Mouse (Mus musculus): ENCODE results near the gene Mitf. TPM values are rescaled to one million over a fixed set of nuclear protein-coding genes. Genes with fewer than 3 reads are reported as not detected.

Mitf gene
- polyA plus RNA-seq, 2 experiments from 2014 or later: 0.28 to 0.79 TPM

DNA sequence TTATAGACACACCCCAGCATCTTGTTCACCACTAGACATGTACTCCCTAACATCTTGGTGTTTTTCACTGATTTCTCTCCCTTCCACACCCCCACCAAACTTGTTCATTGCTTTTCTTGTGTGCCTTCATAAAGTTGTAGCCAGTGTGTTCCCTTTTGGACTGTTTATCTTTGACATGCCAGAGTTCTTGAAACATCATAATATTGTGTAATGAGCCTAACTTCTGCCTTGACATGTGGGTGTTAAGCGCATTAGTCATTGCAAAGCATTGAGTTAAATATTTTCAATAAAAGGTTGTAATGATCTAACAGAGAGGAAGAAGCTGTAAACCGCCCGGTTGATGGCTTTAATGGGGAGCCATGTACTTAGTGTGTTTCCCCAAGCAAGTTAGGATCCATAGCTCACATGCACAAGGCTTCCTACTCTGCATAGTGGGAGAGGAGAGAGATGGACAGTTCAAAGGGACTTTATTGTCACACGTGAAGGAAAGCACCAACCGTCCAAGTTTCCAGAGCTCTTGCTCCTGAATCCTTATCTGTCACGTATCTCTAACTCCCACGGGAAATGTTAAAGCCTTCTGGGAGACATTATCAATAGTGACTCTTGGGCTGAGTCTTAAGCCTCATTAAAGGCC lies 19.9 kb downstream of the Mitf start:
- ATAC-seq: no peak

DNA sequence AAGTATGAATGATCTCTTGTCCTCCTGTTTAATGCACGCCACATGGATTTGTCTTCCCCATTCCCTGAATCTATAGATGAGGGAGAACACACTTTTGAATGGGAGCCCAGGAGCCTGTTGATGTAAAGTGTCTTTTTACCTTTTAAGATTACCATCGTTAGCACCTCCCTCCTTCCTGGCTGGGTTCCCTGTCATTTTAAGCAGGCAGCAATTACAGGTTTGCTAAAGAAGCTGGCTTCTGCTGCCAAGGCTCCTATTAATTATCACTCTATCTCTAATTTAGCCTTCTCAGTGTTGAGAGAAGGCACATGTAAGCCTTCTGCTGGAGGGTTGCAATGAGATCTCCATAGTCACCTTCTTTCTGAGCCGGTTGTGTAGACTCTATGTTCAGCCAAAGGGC lies 21.2 kb downstream of the Mitf start:
- ATAC-seq: no peak

DNA sequence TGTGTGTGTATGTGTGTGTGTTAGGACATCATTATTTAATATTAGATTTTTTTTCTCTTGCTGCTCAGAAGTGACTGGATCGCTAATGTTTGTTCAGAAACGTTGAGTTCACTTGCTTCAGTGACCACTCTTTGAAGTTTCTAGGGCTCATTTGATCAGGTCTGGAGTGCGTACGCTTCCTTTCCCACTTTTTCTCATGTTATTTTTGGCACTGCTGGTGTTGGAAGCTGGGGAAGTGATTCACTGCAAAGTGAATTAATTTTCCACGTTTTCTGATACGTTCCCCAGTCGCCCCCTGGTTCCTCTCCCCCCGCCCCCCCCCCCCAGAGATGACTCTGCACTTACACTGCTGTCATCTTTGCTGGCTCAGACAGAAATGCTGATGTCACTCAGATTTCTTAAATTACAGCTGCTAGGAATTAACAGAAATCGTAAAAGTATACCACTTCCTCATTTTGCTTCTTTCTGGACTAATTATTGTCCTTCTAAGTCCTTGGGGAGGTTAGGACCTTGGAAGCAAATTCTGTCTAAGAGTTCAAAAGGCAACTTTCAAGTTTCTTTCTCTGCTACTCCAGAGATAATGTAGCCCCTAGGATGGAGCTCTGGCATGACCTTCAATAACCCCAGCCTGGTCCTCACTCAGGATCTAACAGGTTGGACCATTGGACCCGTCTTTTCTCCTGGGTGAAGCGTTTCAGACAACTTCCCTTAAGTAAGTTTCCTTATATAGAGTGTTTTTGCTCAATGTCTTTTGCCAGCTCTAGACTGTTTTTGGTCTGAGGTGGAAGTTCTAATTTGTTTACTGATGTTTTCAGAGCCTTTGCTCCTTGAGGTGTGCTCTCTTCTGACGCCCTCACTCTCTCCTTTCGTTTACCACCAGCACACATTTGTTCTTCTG lies 22.2 kb downstream of the Mitf start:
- ATAC-seq: no peak

DNA sequence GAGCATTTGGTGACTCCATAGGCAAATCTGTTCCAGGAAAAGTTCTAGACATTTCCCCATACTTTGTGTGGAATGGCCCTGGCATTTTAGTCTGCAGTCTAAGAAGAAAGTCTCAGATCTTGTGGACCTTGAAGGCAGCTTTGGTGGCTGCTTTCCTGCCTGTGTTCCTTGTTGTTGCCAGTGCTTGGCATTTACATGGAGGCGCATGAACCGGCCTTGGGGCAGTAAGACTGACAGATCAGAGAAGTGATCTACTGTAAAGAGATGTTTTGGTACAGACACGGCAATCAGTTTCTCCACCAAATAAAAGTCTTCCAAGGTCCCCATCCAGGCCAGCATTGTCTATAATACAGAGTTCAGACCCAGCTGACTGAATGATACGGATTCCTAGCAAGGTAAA lies 25.6 kb downstream of the Mitf start:
- ATAC-seq: no peak

DNA sequence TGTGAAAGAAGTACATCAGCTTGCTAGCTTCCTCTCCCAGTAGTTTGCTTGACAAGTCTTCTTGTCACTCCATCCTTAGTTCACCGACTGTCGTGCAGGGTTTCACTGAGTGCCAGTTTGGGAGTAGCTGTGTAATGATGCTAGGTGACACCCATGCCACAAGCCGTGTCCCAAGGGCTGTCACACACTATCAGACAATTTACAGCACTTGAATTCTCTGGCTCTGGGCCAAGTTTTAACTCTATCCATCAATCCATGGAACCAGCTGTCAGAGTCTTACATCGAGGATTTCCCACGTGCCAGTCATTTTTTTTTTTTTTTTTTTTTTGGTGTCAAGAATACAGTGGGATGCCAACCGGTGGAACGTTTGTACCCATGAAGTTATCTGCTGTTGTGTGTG lies 29.3 kb downstream of the Mitf start:
- no peak for ATAC-seq

DNA sequence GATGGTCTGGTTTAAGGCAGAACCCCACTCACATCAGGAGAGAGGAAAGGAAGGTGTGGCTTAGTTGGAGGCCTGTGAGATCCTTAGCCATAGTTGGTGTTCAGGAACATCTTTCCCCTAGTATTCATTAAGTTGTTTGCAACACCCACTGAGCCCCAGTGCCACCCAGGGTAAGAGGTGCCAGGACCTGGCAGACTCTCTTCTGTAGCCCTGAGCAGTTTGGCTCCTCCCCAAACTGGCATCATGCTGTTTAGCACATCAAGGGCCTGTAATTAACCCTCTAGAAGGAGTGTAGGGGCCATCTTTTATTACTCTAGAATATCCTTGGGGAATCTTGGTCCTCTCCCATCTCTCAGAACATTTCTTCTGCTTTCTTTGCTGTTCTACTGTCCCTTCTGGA lies 30.9 kb downstream of the Mitf start:
- ATAC-seq: no peak

DNA sequence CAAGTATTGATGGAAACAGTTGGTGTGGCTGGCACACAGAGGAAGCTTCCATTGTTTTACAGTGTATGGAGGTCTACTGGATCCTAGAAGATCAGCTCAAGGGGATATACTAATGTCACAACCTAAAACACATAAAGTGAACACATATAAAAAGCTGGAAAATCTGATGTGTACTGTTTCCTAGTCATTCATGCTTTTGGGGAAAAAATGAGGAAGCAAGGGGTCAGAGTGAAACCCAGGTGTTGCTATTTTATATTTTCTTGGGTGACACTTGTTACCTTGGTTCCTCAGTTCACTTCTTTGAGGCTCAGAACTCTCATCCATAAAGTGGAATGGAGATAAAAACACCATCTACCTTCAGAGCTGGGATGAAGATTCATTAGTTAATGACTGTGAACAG lies 32.7 kb downstream of the Mitf start:
- ATAC-seq: no peak

DNA sequence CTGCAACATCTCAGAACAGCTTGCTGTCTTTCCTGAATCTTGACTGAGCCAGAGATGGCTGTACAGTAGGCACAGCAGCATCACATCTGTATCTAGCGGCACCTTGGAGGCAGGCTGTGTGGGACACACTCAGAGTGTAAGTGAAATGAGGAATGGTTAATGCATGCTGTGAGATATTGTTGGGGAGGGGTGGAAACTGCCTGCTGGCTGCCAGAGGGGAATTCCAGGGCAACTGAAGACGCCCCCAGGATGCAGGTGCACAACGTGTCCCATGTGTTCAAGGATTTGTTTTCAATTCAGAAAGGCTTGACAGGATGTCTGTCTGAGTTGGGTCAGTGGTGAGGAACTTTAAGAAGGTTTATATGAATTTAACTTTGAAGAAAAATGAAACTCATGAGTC lies 37.3 kb downstream of the Mitf start:
- no peak for ATAC-seq

DNA sequence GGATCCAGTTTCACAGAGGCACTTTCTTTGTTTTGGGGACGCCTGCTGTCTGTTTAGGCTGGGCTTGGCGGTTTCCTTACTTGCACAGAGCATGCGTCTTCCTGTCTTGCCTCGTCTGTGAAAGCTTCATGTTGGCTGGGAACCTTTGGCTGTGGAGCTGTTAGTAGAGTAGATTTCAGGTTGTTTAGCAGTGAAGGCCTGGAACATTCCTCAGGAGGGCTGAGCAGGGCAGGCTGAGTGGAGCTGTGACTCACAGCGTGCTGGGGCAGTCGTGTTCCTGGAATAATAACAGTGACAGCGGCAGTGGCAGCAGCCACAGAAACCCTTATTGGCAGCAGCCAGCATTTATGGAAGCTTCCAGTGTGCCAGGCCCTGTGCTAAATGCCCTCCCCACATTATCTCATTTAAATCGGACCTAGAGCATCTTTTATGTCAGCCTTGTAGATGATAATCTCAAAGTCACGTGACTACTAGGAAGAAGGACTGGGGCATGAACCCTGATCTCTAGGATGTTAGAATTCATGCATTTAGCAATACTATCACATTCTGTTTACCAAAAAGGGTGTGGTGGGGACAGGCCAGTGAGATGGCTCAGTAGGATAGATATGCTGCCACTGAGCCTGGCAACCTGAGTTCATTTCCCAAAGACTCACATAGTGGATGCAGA lies 41.5 kb downstream of the Mitf start:
- no peak for ATAC-seq

DNA sequence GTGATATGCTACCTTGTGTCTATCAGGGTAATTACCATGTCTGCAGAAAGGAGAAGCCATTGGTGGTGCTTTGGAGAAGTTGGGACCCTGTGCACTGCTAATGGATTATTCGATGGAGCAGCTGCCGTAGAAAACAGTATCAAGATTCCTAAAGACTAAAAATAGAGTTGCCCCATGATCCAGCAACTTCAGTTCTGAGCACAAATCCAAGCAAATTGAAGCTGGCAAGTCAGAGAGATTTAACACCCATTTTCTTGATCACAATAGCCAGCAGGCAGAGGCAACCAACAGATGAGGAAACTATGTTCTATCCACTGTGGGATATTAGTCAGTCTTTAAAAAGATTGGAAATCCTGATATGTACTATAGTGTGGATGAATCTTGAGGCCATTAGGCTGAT lies 47.4 kb downstream of the Mitf start:
- ATAC-seq: no peak

DNA sequence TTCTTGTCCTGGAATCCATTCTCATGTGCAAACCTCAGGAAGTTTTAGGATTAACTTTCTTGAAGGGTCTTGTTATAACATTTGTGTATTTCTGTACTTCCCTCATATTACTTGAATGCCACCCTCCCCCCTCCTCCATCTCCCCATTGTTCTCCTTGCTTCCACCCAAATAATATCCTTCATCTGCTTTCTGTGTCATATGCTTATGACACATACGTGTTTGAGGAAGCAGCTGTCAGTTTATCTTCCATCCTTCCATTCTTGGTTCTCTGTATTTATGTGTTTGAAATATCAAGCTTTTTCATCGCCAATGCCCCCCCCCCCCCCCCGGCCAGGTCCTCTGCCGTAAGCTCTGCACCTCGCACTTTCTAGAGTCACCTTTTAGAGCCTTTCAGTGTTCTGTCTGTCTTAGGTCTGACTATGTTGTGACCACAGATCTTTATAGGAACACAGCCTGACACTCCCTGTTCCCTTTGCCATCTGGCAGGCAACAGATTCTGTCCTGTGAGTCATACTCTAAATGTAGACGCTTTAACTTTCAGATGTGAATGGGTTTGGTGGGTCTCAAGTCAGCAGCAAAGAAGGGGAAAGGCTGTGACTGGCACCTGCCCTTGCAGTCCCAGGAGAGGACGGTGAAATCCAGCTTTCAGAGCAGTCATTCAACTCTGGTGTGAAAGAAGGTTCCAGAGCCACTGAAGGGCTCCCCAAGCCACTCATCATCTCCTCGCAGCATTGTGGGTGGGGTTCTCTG lies 48.7 kb downstream of the Mitf start:
- ATAC-seq: no peak

DNA sequence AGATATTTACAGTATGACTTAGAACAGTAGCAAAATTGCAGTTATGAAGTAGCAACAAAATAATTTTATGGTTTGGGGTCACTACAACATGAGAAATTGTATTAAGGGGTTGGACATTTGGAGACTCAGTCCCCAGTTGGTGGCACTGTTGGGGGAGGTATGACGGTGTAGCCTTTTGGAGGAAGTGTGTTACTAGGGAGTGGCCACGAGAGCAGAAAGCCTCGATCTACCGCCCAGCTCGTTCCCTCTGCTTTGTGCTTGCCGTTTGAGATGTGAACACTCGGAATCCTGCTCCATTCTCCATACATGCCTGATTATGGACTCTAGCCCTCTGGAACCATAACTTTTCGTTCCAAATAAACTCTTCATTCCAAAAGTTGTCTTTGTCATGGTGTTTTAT lies 49.6 kb downstream of the Mitf start:
- ATAC-seq: no peak

DNA sequence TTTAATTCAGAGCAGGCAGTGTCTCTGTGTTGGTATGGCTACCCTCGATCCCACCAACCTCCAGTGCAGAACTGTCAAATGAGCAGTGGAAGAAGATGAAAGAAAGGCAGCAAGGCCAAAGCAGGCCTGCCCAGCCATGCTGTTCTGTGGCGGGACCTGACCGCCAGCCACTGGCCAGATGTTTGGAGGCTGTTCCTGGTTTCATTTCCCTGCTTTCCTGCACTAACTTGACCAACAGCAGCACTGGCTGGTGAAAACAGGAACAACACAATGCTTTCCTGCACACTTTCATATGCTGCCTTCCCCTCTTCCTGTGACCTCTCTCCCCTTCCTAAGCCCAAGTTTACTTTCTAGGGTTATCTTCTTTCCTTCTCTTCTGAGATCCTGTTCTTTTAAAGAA lies 50.8 kb downstream of the Mitf start:
- no peak for ATAC-seq

DNA sequence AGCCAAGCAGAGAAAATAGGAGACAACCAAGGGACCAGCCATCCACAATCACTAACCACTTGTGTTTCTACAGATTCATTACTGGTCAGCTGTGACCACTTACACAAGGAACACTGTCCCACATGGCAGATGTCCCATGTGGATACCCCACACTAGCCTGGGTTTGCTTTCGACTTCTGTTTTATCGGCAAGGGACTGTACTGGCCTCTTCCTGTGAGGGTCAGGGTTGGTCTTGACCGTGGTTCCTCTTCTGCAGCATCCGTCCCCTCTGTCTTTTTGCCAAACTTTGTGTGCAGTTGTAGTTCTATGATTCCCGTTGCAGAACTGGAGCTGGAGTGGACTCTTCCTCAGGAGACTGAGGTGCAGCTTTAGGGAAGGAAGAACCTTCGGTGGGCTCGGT lies 59.7 kb downstream of the Mitf start:
- no peak for ATAC-seq

DNA sequence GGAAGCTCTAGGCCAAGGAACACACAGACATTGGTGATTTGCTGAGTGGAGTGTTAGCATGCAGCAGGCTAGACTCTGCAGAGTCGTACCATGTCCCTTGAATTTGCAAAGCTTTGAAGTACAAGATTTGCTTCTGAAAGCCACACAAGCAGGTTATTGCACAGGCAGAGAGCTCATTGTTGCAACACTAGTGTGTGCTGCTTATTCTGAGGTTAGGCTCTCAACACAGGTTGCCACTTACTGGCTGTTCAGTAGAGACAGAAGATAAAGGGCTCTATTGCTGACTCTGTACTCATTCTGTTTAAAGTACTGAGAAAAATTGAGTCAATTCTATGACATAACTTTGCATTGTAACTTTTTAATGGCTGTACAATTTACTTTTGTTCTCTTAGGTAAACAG lies 61.2 kb downstream of the Mitf start:
- no peak for ATAC-seq

DNA sequence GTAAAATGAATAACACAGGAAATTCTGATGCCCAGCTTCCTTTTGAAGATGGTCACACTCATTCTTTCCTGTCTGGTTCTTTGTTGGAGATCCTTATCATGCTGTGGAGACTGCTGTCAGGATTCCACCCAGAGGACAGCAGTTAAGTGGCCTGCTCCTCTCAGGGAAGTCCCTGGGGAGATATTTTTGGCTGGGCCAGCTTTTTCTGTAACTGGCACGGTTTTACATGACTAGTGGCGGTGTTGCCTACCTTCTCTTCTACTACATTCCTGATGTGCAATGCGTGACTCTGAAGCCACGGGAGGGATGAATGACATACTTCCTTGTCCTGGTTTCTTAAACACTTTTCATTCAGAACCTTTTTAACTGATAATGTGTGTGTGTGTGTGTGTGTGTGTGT lies 63.1 kb downstream of the Mitf start:
- ATAC-seq: no peak

DNA sequence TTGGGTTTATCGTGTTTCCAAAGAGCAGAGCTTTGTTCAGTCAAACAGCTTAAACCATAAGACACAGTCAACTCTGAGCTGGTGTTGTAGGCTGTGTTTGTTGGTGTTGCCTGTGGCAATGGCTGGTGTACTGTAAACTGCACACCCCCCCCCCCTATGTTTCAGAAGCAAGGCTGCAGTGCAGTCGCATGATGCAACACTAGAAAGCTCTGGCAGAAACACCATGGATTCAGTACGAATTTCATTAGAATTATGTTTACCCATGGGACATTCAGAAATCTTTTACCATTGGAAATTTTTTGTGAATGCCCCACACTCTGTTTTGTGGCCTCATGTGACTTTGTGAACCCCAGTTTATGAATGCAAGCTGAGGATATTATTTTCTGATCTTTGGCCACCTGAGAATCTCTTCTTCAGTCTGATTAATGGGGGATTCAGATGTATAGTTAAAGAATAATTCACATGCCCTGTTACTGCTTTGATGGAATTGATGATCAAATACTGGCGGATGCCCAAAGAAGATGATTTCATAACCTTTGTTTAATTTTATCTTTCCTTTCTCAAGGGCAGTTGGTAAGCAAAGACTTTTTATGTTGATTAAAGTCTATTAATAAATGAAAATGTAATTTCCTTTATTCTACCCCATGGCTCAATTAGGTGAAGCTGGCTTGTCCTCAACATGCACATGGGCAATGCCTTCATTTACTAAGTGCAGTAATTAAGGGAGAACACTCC lies 64.6 kb downstream of the Mitf start:
- no peak for ATAC-seq

DNA sequence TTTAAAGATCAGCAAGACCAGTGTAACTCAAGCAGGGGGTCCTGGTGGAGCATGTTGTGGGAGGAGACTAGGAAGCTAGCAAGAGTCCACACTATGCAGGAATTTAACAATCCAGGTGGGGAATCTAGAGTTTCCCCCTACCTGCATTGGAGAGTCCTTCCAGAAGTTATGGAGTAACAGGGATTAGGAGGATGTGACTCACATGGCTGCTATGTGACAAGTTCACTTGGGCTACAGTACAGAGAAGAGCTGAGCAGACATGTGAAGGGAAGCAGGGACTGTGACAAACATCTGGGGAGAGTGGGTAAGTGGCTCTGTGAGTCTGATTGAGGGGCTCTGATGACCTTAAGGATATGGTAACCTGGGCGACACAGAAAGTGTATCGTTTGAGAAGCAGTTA lies 66.2 kb downstream of the Mitf start:
- no peak for ATAC-seq

DNA sequence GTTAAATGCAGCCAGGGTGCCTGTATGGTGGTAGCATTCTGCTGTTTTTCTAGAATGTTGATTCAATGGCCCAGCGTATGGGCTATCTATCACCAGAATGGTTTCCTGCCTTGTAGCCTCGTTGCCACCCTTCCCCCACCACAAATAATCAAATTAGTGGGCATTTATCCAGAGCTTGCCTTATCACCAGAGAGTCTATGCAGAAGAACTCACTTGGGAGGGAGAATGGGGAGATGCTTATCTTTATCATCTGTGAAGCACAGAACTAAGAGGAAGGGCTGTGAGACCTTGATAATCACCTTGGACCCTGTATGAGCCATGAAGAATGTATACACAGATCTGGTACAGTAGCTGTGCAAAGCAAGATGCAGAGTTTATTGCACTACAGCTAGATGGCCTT lies 70.1 kb downstream of the Mitf start:
- no peak for ATAC-seq

DNA sequence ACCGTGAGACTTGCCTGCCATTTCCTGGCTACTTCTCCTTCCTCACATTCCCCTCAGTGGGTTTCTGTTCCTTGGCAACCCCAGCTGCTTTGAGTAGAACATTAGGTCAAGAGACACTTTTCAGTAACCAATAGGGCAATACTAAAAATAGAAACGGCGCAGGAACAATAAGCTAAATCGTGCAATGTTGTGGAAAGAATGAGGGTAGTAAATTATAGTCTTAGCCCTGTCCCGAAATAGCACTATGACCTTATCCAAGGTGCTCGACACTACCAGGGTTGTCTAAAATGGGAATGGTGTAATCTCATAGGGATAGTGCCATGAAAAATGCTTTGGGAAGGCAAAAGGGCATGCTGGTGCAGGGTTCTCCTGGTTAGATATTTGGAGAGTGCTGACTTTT lies 70.6 kb downstream of the Mitf start:
- no peak for ATAC-seq

DNA sequence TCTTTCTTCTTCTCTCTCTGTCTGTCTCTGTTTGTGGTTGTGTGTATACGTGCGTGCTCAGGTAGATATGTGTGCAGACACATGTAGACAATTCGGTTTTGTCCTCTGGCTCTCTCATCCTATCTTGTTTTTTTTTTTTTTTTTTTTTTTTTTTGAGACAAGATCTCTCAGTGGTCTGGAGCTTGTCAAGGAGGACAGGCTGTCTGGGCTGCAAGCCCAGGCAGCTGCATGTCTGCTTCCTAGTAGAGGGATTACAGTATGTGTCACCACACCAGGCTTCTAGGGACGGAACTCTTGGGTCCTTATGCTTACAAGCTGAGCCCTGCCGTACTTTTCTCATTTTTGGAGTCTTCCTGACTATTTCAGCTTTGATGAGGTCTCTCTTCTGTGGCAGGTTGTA lies 73.5 kb downstream of the Mitf start:
- ATAC-seq: no peak

DNA sequence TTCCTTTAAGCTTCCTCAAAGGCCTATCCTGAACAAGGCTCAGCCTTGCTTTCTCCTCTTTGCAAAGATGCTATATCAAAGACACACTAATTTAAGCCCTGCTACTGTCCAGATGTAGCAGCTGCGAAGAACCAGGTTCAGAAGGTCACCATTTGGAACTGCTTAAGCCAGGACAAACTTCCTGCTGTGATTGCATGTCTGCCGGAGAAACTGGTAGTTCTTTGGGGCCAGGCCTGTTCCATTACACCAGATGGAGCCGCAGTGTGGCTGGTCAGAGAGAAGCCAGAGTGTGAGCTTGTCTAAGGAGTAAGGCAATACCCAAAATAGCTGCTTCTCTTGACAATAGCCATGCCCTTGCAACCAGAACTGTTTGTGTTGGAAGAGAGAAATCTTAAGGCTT lies 75.1 kb downstream of the Mitf start:
- no peak for ATAC-seq

DNA sequence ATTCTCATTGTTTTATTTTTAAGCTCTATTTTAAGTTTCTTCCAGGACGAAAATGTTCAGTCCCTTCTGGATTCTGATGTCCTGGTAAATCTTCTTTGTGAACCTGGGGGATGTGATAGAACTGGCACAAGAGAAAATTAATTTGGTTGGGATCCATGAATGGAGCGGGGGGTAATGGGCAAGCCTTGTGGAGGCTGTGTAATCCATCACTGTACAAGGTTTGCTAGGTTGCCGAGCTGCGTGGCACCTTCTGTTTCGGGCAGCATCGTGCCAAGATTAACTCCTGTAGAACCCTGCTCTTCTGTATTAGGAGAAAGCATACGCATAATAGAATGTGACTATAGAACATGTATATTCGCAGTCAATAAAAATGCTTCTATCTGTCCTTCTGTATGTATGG lies 76.1 kb downstream of the Mitf start:
- ATAC-seq: no peak

Measured in CD4-positive, CD25-positive, alpha-beta regulatory T cell, adult 4 months (primary cell).